Mouse (Mus musculus) kidney, adult 2 months (tissue): ENCODE data around the gene A530016L24Rik. TPM values are rescaled to one million over a fixed set of nuclear protein-coding genes. Genes with fewer than 3 reads are reported as not detected.

Experiments used
- DNase-seq: peaks from one replicate; pipeline ENCODE4 v3.0.0; 2021
- H3K27ac ChIP-seq: fragments of 200-500 bp; 2 replicates; pipeline ENCODE4 v1.5.1; 2012; ENCODE audit warnings: low read depth, low read length, control low read depth, inconsistent platforms; ENCODE audit not compliant: insufficient read depth
- H3K27me3 ChIP-seq: fragments of 200-500 bp; replicated peaks from 2 replicates; pipeline ENCODE4 v1.6.1; 2012; ENCODE audit warnings: mild to moderate bottlenecking, moderate library complexity, low read length, inconsistent platforms; ENCODE audit not compliant: control insufficient read depth, insufficient read depth
- H3K36me3 ChIP-seq: fragments of 200-500 bp; 2 replicates; pipeline ENCODE4 v1.6.1; 2012; ENCODE audit warnings: mild to moderate bottlenecking, moderate library complexity, low read length, inconsistent platforms; ENCODE audit not compliant: control insufficient read depth, insufficient read depth
- H3K4me1 ChIP-seq: fragments of 200-500 bp; 2 replicates; pipeline ENCODE4 v1.6.1; 2011; ENCODE audit warnings: low read length; ENCODE audit not compliant: control insufficient read depth, insufficient read depth
- H3K4me3 ChIP-seq: fragments of 200-500 bp; 2 replicates; pipeline ENCODE4 v1.5.1; 2011; ENCODE audit warnings: mild to moderate bottlenecking, low read depth, low read length, control low read depth; ENCODE audit not compliant: insufficient read depth
- CTCF ChIP-seq: fragments of 200-500 bp; conservative IDR thresholded peaks from 2 replicates; pipeline ENCODE4 v1.5.1; 2011; ENCODE audit warnings: low read depth, mild to moderate bottlenecking, control low read depth, low read length, moderate library complexity, mixed read lengths; ENCODE audit not compliant: insufficient read depth, insufficient read length
- POLR2A ChIP-seq: fragments of 200-500 bp; IDR thresholded peaks from one replicate; pipeline ENCODE4 v1.6.1; 2011; ENCODE audit warnings: low read depth, low read length, control low read depth
- WGBS: fragments of 180-500 bp; shearing (Covaris S2); methylation state at CpG from one replicate; pipeline ENCODE4 v1.1.7; 2018; 5-methylcytosine and 5-hydroxymethylcytosine counted together
- polyA plus RNA-seq: library from polyadenylated mRNA; depleted of rRNA; stranded (reverse); fragments of >200 nt; gene quantifications from 2 replicates; pipeline ENCODE4 v1.2.3, GENCODE M21; 2012

A530016L24Rik gene
- polyA plus RNA-seq, 1 experiment = 11.4 TPM

GRCm38 (mm10) chr12:112510733-112511372, 21.6 kb downstream of the A530016L24Rik start:
- Histone ChIP-seq H3K4me3 (no peak overlapping the region), H3K27me3 (no peaks in the 10 kb centered on the region), H3K36me3 (no peaks in the 10 kb centered on the region), H3K4me1 (no peaks in the 10 kb centered on the region), H3K27ac (no peak overlapping the region)
- 3% methylated on average over 62 of the region's 62 CpGs for WGBS
- DNase-seq = no peak
- TF ChIP-seq POLR2A (no peak), CTCF (no peak)

- no peak overlapping the region for H3K4me3 ChIP-seq
- H3K4me1 ChIP-seq = peaks cover 6% of the 10 kb centered on the region; the same call in 1 of the 2 replicates
- no peak overlapping the region for H3K27ac ChIP-seq
- H3K36me3 ChIP-seq = no peaks in the 10 kb centered on the region
- 47% methylated on average over 3 of the region's 3 CpGs for WGBS
- DNase-seq = no peak
- no peaks in the 10 kb centered on the region for H3K27me3 ChIP-seq
- TF ChIP-seq POLR2A (no peak), CTCF (0 out of 2 replicates have a peak, but pooled peaks have one; percentile 12)
Observed at GRCm38 (mm10) chr12:112514897-112515296, 25.6 kb downstream of the A530016L24Rik start.

GRCm38 (mm10) chr12:112516697-112517337, 27.6 kb downstream of the A530016L24Rik start, which contains the start of gene Tmem179:
TSS of gene Tmem179 (minus strand) at chr12:112516747.
- Histone ChIP-seq H3K36me3 (no peaks in the 10 kb centered on the region), H3K27ac (no peak within 1 kb of the TSS), H3K4me3 (no peak within 1 kb of the TSS), H3K4me1 (peaks cover 6% of the 10 kb centered on the region; the same call in 1 of the 2 replicates), H3K27me3 (no peaks in the 10 kb centered on the region)
- 5% methylated on average over 14 of the region's 14 CpGs for WGBS
- DNase-seq = peak; percentile 80
- TF ChIP-seq POLR2A (no peak), CTCF (no peak)

- Histone ChIP-seq H3K27ac (no peak overlapping the region), H3K36me3 (no peaks in the 10 kb centered on the region), H3K4me3 (no peak overlapping the region), H3K4me1 (peaks cover 6% of the 10 kb centered on the region; the same call in 1 of the 2 replicates), H3K27me3 (no peaks in the 10 kb centered on the region)
- WGBS = 56% methylated on average over 4 of the region's 4 CpGs
- DNase-seq = no peak
- TF ChIP-seq CTCF (no peak), POLR2A (no peak)
Observed at GRCm38 (mm10) chr12:112518105-112518504, 28.9 kb downstream of the A530016L24Rik start.

GRCm38 (mm10) chr12:112533758-112534157, 44.5 kb downstream of the A530016L24Rik start:
- no peak overlapping the region for H3K27ac ChIP-seq
- no peak for TF ChIP-seq CTCF
- TF ChIP-seq POLR2A = no peak
- H3K4me1 ChIP-seq = no peaks in the 10 kb centered on the region
- no peaks in the 10 kb centered on the region for H3K27me3 ChIP-seq
- no peaks in the 10 kb centered on the region for H3K36me3 ChIP-seq
- DNase-seq = no peak
- WGBS = 44% methylated on average over 4 of the region's 4 CpGs
- no peak overlapping the region for H3K4me3 ChIP-seq

- H3K27me3 ChIP-seq = no peaks in the 10 kb centered on the region
- 84% methylated on average over 6 of the region's 6 CpGs for WGBS
- H3K36me3 ChIP-seq = no peaks in the 10 kb centered on the region
- TF ChIP-seq POLR2A (no peak), CTCF (no peak)
- H3K27ac ChIP-seq = no peak overlapping the region
- H3K4me1 ChIP-seq = no peaks in the 10 kb centered on the region
- DNase-seq = no peak
- no peak overlapping the region for H3K4me3 ChIP-seq
Observed at GRCm38 (mm10) chr12:112537233-112537632, 48.0 kb downstream of the A530016L24Rik start.

GRCm38 (mm10) chr12:112538356-112538755, 49.1 kb downstream of the A530016L24Rik start:
- WGBS = 81% methylated on average over 9 of the region's 9 CpGs
- no peak for DNase-seq
- Histone ChIP-seq H3K36me3 (no peaks in the 10 kb centered on the region), H3K27ac (no peak overlapping the region), H3K4me1 (peaks cover 3% of the 10 kb centered on the region; the same call in 1 of the 2 replicates), H3K4me3 (no peak overlapping the region), H3K27me3 (no peaks in the 10 kb centered on the region)
- TF ChIP-seq CTCF = no peak
- TF ChIP-seq POLR2A = no peak
